Mouse (Mus musculus) ovary, adult 18-20 months (tissue): ENCODE data around the gene Nphp4.

ENCODE experiments used
- DNase-seq: peaks from one replicate; pipeline ENCODE4 v3.0.0; 2022; ENCODE audit warnings: low spot score, mixed read lengths

The Nphp4 gene

GRCm38 (mm10) chr4:152476427-152477023 is at the start of gene Nphp4:
Gene Nphp4, plus strand, starts transcription at chr4:152476706.
- no peak for DNase-seq

- DNase-seq: no peak
Measured at GRCm38 (mm10) chr4:152428259-152428658, 48.2 kb upstream of the Nphp4 start.

- DNase-seq: no peak
Measured at GRCm38 (mm10) chr4:152432308-152432707, 44.2 kb upstream of the Nphp4 start.

GRCm38 (mm10) chr4:152434836-152435235 is 41.7 kb upstream of the Nphp4 start:
- peak; percentile 40 for DNase-seq

- peak; percentile 11 for DNase-seq
Measured at GRCm38 (mm10) chr4:152435255-152435654, 41.3 kb upstream of the Nphp4 start.

- no peak for DNase-seq
Measured at GRCm38 (mm10) chr4:152440882-152441281, 35.6 kb upstream of the Nphp4 start.

GRCm38 (mm10) chr4:152441536-152441935 is 35.0 kb upstream of the Nphp4 start:
- DNase-seq: no peak

- DNase-seq: no peak
Measured at GRCm38 (mm10) chr4:152446178-152446577, 30.3 kb upstream of the Nphp4 start.

GRCm38 (mm10) chr4:152447731-152448665 is 28.5 kb upstream of the Nphp4 start:
- no peak for DNase-seq

- DNase-seq: no peak
Measured at GRCm38 (mm10) chr4:152448666-152449018, 27.9 kb upstream of the Nphp4 start.

- DNase-seq: no peak
Measured at GRCm38 (mm10) chr4:152451371-152451770, 25.1 kb upstream of the Nphp4 start.

GRCm38 (mm10) chr4:152453079-152453478 is 23.4 kb upstream of the Nphp4 start:
- DNase-seq: no peak

- no peak for DNase-seq
Measured at GRCm38 (mm10) chr4:152454153-152454552, 22.4 kb upstream of the Nphp4 start.

- no peak for DNase-seq
Measured at GRCm38 (mm10) chr4:152456609-152457008, 19.9 kb upstream of the Nphp4 start.

GRCm38 (mm10) chr4:152457673-152458072 is 18.8 kb upstream of the Nphp4 start:
- DNase-seq: no peak

- no peak for DNase-seq
Measured at GRCm38 (mm10) chr4:152462516-152462915, 14.0 kb upstream of the Nphp4 start.

- DNase-seq: no peak
Measured at GRCm38 (mm10) chr4:152463147-152463546, 13.4 kb upstream of the Nphp4 start.

- no peak for DNase-seq
Measured at GRCm38 (mm10) chr4:152465116-152465515, 11.4 kb upstream of the Nphp4 start.

- no peak for DNase-seq
Measured at GRCm38 (mm10) chr4:152466601-152467000, 9.9 kb upstream of the Nphp4 start.

GRCm38 (mm10) chr4:152467951-152468350 is 8.6 kb upstream of the Nphp4 start:
- DNase-seq: no peak

GRCm38 (mm10) chr4:152475941-152476340 is 565 bp upstream of the Nphp4 start:
- no peak for DNase-seq

GRCm38 (mm10) chr4:152477106-152477465 is 580 bp downstream of the Nphp4 start:
- DNase-seq: no peak

GRCm38 (mm10) chr4:152477466-152478223 is 1.1 kb downstream of the Nphp4 start, which contains the start of gene Kcnab2:
Gene Kcnab2, minus strand, starts transcription at chr4:152477871.
- peak; percentile 98 for DNase-seq
